Mouse (Mus musculus): ENCODE measurements around the gene Tat.

Tat gene

DNA sequence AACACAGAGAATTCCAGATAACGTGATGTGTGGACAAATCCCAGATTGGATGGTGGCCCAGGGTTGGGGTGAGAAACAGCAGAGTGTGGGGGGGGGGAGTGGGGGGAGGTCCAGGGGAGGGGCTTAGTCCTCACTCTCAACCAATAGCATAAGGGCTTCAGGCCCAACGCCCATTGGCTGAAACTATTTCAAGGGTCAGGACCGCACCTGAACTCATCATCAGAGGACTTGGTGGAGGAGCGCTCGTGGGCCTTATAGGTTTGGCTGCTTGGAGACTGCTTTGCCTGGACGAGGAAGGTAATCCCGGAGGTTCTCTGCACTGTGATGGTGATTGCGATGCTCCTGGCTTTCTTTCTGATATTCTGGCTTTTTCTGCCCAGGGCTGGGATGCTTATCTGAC, at the start of gene Tat:
Gene Tat (plus strand): TSS at position 214 of the 400 bp plus-strand sequence.
- no peak for DNase-seq

DNA sequence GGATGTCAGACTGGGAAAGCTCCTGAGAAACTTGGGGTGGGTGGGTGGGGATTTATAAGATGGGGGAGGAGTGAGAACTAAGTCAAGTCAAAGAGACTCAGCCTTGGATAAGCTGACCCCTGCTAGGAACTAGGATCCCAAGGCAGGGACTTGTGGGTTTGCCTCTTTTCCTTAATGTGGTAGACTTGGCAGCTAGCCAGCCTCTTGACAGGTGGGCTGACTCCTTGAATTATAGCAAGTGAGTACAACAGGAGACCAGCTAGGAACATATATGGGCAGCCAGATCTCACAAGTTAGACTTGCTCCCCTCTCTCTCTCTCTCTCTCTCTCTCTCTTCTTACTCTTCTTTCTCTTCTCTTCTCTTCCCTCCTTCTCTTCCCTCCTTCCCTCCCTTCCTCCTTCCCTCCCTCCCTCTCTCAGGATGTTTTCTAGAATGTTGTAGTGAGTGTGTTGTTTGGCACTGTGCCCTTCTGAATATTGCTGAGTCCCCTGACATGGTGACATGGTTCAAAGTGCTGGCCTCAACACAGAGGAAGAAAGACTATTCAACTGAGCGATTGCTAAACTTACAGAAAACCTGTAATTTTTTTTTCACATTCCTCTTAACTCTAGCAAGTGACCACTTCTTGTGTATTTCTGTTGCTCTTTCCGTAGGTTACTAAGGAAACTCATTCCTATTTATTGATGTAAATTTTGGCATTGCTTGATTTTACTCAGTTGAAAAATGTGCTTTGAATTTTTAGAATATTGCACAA, 48.5 kb upstream of the Tat start:
- no peak for DNase-seq

DNA sequence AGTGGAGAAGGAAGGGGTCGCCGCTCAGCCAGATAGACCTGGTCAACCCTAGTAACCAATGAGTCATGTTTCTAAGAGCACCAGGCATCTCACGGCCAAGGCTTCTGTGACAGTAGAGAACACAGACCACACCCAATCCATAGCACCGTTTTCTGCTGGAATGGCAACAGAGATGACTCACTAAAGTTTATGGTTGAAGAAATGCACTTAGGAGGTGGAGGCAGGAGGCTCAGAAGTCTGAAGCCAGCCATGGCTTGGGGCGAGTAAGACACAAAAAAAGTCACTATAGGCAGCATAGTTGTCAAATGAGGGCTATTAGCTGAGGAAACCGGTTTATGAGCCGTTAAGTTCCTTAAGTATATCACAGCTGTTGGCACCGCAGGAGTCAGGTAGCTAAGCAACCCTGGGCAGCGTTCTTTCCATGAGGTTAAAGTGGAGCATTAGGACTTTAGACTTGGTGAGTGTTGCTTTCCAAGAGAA, 45.0 kb upstream of the Tat start:
- peak; percentile 66 for DNase-seq

DNA sequence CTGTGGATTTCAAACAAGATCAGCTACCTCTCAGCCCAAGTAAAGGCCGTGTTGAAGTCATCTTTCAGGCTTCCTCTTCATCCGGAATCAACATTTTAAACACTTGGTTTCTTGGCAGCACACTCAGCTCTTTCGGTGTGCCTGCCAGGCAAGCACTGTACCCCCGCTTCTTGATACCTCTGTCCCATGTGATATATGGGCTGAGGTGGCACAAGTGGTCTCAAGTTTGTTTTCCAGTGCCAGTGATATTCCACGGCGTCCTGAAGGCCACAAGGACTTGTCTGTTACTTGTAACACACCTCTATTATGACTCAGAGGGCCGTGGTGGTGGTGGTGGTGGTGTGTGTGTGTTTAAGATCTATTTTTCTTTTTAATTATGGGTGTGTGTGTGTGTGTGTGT, 44.5 kb upstream of the Tat start:
- DNase-seq: no peak

DNA sequence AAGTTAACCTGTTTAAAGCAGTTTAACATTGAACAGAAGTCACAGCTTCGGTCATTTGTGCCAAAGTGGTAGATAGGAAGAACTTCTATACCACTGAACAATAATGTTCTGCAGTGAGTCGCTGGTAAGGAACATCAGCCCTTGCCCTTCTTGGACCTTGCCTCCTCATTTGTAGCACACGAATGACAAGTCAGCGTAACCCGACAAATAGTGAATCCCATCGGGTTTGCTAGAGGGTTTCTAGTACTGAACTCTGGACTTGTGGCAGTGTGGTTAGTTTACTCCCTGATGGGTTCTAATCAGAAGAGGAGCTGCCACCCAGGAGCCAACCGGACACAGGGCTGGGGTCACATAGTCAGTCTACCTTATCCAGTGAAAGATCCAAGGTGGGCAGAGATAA, 44.0 kb upstream of the Tat start:
- DNase-seq: no peak

DNA sequence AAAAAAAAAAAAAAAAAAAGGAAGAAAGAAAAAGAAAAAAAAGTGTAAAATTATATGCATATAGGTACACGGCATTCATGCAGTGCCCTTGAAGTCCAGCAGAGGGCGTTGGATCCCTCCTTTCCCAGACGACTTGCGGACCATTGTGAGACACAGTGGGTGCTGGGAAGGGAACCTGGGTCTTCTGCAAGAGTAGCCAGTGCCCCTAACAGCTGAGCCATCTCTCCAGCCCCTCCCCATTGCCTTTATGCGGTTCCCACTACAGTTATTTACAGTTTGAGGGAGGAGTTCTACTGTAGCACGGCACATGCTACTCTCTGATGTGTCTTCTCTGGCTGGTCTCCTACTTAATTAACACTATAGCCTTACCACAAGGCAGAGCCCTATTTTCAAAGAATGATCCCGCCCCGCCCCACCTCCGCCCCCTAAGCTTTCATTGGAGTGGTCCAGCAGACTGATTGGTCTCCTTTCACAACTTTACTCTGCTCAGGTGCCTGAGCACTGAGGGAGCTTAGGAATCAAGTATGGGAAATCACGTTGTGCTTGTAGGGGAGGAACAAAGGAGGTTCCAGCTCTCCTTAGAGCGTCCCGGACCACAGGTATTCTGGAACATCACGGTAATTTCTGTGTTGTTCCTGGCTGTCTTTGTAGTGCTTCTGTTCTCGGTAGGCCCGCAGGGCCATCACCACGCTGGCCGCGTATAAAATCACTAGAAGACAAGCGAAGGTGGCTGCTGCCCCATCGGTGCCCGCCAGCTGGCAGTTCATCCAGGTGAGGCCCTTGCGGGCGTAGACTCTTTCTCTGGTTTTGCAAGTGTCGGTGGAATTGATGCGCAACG, 42.6 kb upstream of the Tat start:
- DNase-seq: peak; percentile 67

DNA sequence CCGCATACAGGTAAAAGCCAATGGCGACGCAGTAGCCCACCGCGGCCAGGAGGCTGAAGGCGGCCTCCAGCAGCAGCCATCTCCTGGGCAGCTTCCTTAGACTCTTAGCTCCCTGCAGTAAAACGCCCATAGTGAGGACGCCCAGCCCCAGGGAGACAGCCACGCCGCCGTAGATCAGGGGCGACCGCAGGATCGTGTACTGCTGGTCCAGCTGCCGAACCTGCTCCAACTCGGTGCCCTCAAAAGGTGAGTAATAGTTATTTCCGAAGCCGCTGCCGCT, 42.0 kb upstream of the Tat start:
- DNase-seq: no peak

DNA sequence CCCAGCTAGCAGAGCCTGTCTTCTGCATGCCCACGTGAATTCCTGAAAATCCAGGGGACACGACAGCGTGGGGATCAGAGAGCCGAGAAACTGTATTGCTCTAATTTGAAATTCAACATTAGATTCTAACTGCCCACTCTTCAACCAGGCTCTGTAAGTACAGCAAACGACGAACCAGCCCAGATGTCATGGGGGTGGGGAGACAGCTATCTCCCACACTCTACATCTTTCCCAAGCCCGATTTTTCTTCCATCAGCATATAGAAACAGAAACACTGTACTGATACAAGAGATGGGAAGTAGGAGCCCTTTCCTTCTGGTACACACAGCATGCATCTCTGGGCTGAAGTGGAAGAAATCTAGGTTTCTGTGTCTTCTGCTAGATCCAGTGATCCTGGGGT, 38.1 kb upstream of the Tat start:
- DNase-seq: no peak

DNA sequence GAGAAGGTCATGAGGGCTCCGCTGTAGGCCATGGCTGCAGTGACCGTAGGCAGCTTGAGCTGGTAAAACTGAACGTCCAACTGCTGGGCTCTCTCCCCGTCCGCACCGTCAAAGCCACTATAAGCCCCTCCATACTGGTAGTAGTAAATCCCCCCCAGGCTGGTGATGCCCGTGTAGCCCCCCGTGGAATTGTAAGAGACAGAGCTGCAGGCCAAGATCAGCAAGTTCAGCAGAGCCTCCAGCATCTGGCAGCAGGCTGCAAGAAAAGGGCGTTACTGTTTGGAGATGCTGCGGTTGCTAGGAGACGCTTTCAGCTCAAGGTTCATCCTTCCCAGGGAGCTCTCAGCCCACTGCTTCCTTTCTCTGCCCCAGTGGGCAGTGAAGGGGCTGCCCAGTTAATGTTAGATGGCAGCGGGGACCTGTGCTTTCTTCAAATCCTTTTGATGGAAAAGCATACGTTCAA, 35.7 kb upstream of the Tat start:
- DNase-seq: peak; percentile 88

DNA sequence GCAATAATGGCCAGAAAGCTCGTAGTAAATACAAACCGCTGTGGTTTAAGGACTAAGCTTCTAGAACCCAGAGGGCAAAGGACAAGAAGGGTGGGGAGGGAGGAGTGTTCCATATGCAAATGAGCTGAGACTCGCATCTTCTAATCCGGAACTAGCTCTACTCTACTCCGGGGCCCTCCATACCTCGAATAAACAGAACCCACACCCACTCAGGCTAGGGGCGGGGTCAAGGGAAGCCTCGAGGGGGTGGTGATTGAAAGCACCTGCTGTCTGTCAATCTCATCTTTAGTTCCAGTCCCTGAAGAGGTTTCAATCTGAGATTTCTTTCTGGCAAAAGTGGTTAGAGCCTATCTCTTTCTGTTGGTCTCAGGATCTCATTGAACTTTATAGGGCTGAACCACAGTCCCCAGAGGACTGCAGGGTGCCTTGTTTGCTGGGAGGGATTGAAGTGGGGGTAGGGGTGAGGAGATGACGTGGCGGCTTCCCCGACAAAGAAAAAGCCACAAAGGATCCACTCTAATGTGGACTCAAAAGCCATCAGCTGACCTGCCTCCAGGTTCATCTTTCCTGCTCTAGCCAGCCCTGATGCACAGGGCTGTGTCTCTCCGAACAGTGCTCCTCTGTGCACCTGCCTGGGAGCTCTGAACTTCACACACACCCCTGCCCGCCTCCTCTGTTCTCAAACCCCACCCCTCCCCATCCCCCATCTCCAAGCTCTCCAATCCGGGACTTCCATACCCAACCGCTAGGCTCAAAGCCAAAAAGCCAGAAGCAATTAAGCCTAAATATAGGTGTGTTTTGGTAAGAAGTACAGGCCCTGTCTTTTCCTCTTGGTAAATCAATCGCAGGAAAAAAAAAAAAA, 32.8 kb upstream of the Tat start:
- peak; percentile 56 for DNase-seq

DNA sequence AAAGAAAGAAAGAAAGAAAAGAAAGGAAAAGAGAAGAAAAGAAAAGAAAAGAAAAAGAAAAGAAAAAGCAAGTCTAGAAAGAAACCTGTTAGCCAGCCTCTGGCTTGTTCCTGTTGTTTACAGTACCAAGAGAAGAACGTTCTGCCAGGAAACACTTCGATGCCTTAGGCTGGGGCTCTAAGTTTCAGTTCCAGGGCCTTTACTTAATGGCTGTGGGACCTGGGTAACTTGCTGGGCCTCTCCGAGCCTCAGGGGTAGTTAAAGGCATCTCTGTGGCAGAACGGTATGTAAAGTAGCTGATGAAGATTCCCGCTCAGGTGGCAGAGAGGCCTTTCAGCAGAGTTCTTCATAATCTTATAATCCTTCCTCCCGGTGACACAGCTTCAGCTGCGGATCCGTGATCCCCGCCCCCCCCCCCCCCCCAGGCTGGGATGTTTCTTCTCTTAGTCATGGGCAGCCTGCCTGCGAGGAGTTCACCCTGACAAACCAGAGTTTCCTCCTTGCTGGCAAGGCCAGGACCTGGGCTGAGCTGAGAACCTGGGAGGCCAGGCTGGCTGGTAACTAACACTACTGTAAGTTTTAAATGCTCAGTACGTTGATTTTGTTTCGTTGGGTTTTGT, 32.1 kb upstream of the Tat start:
- no peak for DNase-seq

DNA sequence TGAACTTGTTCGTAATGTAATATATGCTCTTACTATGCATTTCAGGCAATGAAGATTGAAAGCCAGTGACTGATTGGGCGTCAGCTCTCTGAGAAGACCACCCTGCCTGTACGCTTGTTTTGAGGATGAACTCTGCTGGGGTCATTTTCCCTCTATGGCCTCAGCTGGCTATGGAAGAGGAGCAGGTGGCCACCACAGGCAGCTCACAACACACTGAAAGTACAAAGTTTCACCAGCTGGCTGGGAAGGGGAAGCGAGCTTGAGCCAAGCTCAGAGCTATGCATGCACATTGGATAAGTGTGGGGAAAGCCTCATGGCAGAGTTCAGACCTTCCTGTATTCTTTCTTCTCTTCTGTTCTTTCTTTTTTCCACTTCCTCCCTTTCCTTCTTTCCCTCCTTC, 31.1 kb upstream of the Tat start:
- DNase-seq: no peak

DNA sequence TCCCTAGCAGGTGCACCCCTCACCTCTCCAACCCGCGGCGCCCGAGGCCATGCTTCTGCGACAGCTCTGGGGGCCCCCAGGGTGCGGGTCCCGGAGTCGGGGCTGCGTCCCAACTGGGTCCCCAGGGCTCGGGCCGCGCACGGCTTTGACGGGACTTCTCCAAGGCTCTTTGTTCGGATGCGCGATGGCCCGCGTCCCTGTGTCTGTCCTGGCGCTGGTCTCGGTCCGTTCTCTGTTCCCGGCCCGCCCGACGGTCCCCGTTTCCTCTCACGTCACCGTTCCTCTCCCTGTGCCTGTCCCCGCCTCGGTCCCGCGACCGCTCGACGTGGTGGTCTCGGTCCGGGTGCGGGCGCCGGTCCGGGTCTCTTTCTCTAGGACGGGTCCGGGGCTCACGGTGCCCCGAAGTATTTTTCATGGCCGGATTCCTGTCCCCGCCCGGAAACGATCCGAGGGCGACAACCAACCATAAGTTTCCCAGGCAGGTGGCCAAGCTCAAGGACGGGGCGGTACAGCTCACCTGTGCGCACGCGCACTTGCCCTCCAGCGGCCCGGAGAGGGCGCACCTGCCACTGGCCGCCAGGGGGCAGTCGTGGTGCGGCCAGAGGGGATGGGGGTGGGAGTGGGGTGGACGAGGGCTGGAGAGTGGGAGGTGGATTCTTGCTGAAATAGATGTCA, 28.4 kb upstream of the Tat start, which contains the start of gene Marveld3:
Gene Marveld3 (minus strand): TSS at position 511 of the 675 bp plus-strand sequence.
- peak; percentile 73 for DNase-seq

DNA sequence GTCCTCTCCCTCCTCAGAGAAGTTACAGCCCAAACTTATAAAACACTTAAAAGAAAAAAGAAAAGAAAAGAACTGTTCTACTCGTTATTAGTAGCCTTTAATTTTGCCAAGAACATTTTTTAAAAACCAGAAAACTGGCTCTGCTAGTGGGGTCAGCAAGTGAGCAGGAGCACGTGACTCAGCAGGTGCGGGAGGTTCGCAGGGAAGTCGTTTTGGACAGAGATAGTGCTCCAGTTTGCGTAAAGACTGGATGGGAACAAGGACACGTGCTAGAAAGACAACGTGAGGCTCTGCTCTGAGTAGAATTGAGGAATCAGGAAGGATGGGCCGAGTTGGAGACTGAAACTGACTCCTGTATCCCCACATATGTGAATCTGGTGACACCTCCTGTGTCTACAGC, 27.3 kb upstream of the Tat start:
- no peak for DNase-seq

DNA sequence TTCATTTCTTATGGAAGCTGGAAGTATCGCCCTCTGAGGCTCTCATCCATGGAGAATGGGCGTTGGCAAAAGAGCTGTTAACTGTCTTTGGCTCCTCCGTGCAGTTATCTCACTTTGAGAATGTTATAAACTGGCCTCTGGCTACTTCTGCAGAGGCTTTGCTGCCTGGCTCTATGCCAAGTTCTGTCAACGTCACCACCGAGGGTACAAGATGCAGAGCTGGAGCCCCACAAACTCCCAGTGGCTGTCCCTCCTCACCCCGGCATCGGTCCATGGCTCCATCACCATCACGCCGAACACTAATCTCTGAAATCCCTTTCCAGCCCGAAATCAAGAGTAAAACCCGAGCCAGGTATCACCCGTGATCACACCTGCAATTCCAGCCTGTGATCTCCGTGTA, 26.8 kb upstream of the Tat start:
- DNase-seq: no peak

DNA sequence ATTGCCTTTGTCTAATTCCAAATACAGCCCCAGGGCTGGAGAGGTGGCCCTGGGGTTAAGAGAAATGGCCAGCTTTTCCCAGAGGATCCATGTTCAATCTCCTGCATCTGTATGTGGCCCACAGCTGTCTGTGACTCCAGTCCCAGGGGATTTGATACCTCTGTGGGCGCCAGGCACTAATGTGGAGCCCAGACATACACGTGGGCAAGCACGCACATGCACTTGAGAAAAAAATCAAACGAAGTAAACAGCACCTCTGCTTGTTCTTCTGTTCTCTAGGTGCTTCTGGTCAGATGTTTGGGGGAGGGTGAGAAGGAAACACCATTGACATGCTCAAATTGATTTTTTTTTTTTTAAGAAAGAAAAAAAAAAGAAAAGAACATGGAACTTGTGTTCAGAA, 26.1 kb upstream of the Tat start:
- DNase-seq: no peak

DNA sequence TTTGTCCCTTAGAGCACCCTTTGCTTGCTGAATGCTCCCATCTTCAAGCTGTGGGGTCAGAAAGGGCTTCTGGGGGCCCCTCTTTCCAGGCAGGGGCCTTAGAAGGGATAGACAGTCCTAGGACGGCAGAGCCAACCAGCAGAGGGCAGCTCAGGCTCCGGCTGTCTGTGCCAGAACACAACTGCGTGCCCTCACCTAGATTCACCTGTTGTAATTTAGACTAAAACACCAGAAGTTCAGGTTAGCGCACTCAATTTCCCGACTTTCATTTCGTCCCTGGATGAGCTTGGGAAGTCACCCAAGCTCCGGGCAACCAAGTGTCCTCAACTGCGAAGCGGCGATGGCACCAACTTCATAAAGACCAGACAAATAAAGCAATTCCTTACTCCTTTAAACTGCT, 21.4 kb upstream of the Tat start:
- DNase-seq: no peak

DNA sequence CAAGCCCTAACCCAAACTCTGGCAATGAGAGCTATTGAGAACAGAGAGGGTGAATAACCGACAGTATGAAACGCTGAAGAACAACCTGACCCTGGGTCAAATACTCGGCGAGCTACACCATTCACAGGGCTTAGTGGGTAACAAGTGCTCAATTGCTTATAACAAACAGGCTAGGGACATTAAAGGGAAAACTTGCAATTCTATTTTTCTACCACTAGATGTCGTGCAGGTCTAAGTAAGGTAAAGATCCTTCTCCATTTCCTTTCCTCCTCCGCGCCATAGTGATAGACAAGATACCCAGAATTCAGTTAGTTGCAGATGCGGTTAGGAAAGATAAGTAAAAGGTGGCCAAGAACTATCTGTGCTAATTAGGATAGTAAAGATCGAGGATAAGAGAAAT, 19.9 kb upstream of the Tat start:
- DNase-seq: peak; percentile 80

DNA sequence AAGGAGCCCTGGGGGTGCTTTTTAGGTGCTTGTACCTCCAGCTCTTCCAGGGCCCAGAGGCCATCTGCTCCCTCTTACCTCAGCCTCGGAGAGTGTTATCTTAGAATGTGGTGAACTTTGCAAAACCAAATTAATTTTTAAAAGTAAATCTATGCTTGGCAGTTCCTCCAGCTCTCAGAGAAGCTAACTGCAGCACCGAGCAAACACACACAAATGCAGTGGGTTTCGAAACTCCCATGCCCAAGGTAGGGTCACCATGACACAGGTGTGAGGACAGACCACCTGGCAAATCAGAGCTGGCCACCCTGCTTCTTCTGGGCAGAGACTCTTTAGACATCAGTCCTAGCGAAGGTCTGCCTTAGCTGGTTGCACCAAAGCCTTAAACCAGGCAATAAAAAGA, 17.3 kb upstream of the Tat start:
- DNase-seq: no peak

DNA sequence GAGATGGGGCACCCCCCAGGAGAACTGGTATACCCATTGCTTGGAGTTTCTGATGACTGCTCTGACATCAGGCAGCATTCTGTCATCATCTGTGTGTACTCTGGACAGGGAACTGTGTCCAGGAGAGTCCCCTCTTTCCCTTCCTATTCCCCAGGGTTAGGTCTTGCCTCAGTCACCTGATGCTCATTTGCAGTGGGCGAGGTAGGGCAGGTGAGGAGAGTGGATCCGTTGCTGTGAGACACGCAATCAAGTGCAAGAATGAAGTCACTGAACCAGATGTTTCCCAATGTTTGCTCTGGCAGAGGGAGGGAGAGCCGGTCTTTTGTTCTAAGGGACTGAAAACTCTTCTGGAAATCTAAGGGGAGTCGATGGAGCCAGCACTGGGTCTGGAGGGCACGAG, 10.9 kb upstream of the Tat start:
- no peak for DNase-seq

DNA sequence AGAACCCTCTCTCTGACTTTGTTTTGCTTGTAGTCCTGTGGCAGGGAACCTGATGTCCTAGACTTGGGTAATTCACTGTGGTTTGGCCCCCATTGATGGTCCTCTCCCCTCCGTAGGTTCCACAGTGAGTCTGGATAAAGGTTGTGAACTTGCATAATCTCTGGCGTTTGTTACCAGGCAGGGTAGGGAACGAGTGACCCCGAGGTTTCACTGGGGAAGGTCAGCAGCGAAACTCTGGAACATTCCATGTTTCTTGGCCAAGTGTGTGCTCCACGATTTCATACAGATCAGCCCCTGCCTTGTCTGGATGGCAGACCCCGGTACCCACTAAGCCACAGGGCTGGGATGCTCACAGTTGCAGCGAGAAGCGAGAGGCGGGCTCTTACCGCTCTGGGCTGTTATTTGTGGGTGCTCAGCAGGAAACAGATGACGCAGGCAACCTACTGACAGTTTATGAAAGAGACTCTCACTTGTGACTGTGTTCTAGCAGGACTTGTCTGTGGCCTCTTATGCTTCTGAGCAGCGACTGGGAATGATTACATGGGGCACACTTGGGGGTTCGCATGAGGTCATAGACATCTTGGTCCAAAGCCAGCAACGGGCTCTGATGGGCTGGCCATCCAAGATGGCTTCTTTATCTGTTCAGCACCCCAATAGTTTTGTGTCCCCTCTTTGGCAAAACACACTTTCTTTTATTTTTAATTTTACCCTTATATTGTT, 7.7 kb upstream of the Tat start:
- DNase-seq: no peak

DNA sequence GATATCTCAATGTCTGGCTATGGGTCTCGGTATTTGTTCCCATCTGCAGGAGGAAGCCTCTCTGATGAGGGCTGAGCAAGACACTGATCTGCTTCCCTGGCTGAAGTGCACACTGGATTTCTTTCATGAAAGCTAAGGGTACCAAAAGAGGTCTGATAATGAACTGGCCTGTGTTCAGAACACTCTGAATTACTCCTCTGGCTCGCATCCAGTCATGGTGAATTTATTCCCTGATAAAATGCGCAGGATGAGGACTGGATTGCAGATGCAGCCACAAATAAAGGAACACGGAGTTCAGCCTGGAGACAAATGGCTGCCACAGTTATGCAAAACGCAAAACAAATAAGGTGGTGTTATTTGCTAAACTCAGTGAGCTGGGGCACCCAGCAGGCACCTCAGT, 6.3 kb upstream of the Tat start:
- no peak for DNase-seq
